Comparison of ENCODE assay signal across 8 mouse cellular contexts in the genomic region with DNA sequence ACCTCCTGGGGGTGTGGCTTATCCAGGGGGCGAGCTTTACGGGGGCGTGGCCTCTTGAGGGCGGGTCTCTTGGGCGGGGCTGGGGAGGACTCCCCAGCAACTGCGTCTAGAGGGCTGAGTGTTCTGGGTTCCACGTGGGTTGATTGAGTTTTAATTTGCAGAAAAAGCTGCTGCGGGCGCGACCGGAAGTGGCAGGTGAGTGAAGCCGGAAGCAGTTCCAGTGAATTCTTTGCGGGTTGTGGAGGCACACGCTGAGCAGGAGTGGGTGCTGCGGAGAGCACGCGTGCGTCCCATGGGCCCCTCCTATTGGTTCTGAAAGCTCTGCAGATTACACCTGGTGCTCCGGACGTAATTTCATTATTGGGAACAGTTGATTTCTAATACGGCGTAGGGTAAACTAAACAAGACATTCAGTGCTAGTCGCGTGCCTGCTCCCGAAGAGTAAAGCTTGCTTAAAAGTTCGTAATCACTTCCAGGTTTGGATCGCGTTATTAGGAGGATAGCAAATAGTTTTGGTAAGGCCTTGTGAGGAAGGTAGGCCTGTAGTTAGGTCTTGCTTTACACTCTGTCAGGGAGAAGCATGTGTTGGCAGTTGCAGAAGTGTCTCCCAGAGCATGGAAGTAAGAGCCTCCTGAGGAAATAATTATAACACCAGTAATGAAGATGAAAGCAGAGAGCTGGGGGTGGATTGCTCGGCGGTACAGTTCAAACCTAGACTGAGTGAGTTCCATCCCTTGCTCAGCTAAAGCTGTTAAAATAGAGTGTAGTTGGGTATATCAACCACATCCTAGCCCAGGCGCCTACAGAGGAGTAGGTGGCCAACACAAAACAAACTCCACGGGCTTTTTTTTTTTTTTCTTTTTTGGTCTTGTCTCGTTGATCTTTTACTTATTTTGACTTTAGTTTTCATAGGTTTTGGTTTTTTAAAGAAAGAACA. TPM values are rescaled to one million over a fixed set of nuclear protein-coding genes. Genes with fewer than 3 reads are reported as not detected.
A peak's percentile ranks its signal among the peaks of the same experiment; 100 is the strongest.
DNase-seq lines count a peak whose midpoint lies in the region; ATAC-seq and TF ChIP-seq lines count a peak whose summit lies in the region.

No protein-coding gene starts in this region.

- H3K27me3 ChIP-seq in G1E (ENCODE audit: insufficient read depth, low read length): no peaks in the 10 kb centered on the region
- peaks cover 8% of the 10 kb centered on the region for H3K27me3 ChIP-seq in forebrain, embryonic 13.5 days
- H3K27me3 ChIP-seq in liver, postnatal 0 days (ENCODE audit: insufficient read depth, low read length): no peaks in the 10 kb centered on the region
- H3K27me3 ChIP-seq in neural tube, embryonic 14.5 days (ENCODE audit: control insufficient read depth, insufficient read depth, low read length): no peaks in the 10 kb centered on the region
- H3K27me3 ChIP-seq in testis, adult 2 months (ENCODE audit: control insufficient read depth, insufficient read depth, low read length): no peaks in the 10 kb centered on the region

- TF ChIP-seq EP300 in liver, postnatal 0 days (IDR thresholded peaks at IDR 0.05; ENCODE audit: low read depth): no peak

- peak overlapping the region; percentile 72 for H3K4me3 ChIP-seq in G1E (ENCODE audit: low read depth, low read length)
- peak overlapping the region; percentile 48 for H3K4me3 ChIP-seq in forebrain, embryonic 13.5 days
- H3K4me3 ChIP-seq in liver, postnatal 0 days (ENCODE audit: low read depth, low read length): peak overlapping the region; percentile 63
- peak overlapping the region; percentile 40 for H3K4me3 ChIP-seq in neural tube, embryonic 14.5 days (ENCODE audit: low read depth, low read length)
- peak overlapping the region; percentile 91 for H3K4me3 ChIP-seq in testis, adult 2 months (ENCODE audit: control insufficient read depth, low read depth, low read length)

- peak; percentile 94 for DNase-seq in G1E (ENCODE audit: low spot score)
- DNase-seq in cerebellum, adult 11 months: peak; percentile 68
- peak; percentile 80 to 86 for DNase-seq in heart, postnatal 10 days
- peak; percentile 76 for DNase-seq in layer of hippocampus, adult 11-12 months (ENCODE audit: low spot score)
- peak; percentile 88 for DNase-seq in liver, postnatal 0 days

- peaks cover 10% of the 10 kb centered on the region for H3K9me3 ChIP-seq in G1E (replicated peaks)
- H3K9me3 ChIP-seq in forebrain, embryonic 13.5 days (replicated peaks): peaks cover 2% of the 10 kb centered on the region; the same call in 1 of the 2 replicates
- H3K9me3 ChIP-seq in liver, postnatal 0 days (ENCODE audit: low read length): 0 out of 2 replicates have a peak, but pooled peaks cover 5% of the 10 kb centered on the region
- peaks cover 3% of the 10 kb centered on the region; the same call in 1 of the 2 replicates for H3K9me3 ChIP-seq in neural tube, embryonic 14.5 days (ENCODE audit: control insufficient read depth, low read length)

- H3K27ac ChIP-seq in forebrain, embryonic 13.5 days: peak overlapping the region; percentile 44
- H3K27ac ChIP-seq in liver, postnatal 0 days (ENCODE audit: low read depth): peak overlapping the region; percentile 63
- peak overlapping the region; percentile 45 for H3K27ac ChIP-seq in neural tube, embryonic 14.5 days (ENCODE audit: low read depth, low read length)
- H3K27ac ChIP-seq in testis, adult 2 months (ENCODE audit: control insufficient read depth, insufficient read depth, low read depth, low read length): peak overlapping the region; percentile 84

- TF ChIP-seq CTCF in G1E (IDR thresholded peaks at IDR 0.05; ENCODE audit: low read depth, low read length): no peak
- no peak for TF ChIP-seq CTCF in liver, postnatal 0 days (IDR thresholded peaks at IDR 0.05; ENCODE audit: low read depth)
- TF ChIP-seq CTCF in testis, adult 2 months (IDR thresholded peaks at IDR 0.05; ENCODE audit: control insufficient read depth, insufficient read depth, insufficient replicate concordance, low read depth, low read length): no peak

- ATAC-seq in G1E (ENCODE audit: extremely low read depth, insufficient number of reproducible peaks, low FRiP score, poor library complexity, severe bottlenecking): peak; percentile 90
- ATAC-seq in forebrain, embryonic 13.5 days: peak; percentile 92
- ATAC-seq in liver, postnatal 0 days: peak; percentile 92
- peak; percentile 93 for ATAC-seq in neural tube, embryonic 14.5 days (ENCODE audit: low read depth)

- peaks cover 31% of the 10 kb centered on the region for H3K36me3 ChIP-seq in G1E (replicated peaks)
- peaks cover 27% of the 10 kb centered on the region for H3K36me3 ChIP-seq in forebrain, embryonic 13.5 days (ENCODE audit: poor library complexity, severe bottlenecking)
- peaks cover 14% of the 10 kb centered on the region for H3K36me3 ChIP-seq in liver, postnatal 0 days (replicated peaks; ENCODE audit: insufficient read depth, low read length)
- 0 out of 2 replicates have a peak, but pooled peaks cover 6% of the 10 kb centered on the region for H3K36me3 ChIP-seq in neural tube, embryonic 14.5 days (ENCODE audit: control insufficient read depth, insufficient read depth, low read length)
- no peaks in the 10 kb centered on the region for H3K36me3 ChIP-seq in testis, adult 2 months (ENCODE audit: control insufficient read depth, insufficient read depth, low read length)

- peak overlapping the region; percentile 65 for H3K4me2 ChIP-seq in forebrain, embryonic 13.5 days
- H3K4me2 ChIP-seq in liver, postnatal 0 days (ENCODE audit: low read depth, low read length): peak overlapping the region; percentile 79
- H3K4me2 ChIP-seq in neural tube, embryonic 14.5 days (ENCODE audit: low read depth, low read length): peak overlapping the region; percentile 68

- 7% methylated on average over 33 of the region's 33 CpGs for WGBS in forebrain, embryonic 13.5 days
- WGBS in liver, postnatal 0 days (ENCODE audit: insufficient replicate concordance): 3% methylated on average over 33 of the region's 33 CpGs
- 7% methylated on average over 33 of the region's 33 CpGs for WGBS in neural tube, embryonic 14.5 days

- H3K9ac ChIP-seq in forebrain, embryonic 13.5 days: peak overlapping the region; percentile 43
- peak overlapping the region; percentile 60 for H3K9ac ChIP-seq in liver, postnatal 0 days (replicated peaks)
- H3K9ac ChIP-seq in neural tube, embryonic 14.5 days (replicated peaks; ENCODE audit: low read depth, low read length): peak overlapping the region; percentile 48

- TF ChIP-seq POLR2A in testis, adult 2 months (IDR thresholded peaks at IDR 0.05; ENCODE audit: control insufficient read depth, low read depth, low read length): peak; percentile 59; the same call in 1 of the 2 replicates

- H3K4me1 ChIP-seq in G1E (ENCODE audit: insufficient read depth, low read depth, low read length): peaks cover 31% of the 10 kb centered on the region
- H3K4me1 ChIP-seq in forebrain, embryonic 13.5 days: peaks cover 11% of the 10 kb centered on the region
- peaks cover 12% of the 10 kb centered on the region for H3K4me1 ChIP-seq in liver, postnatal 0 days (ENCODE audit: insufficient read depth)
- 0 out of 2 replicates have a peak, but pooled peaks cover 3% of the 10 kb centered on the region for H3K4me1 ChIP-seq in neural tube, embryonic 14.5 days (ENCODE audit: control insufficient read depth, insufficient read depth, low read length)
- peaks cover 5% of the 10 kb centered on the region for H3K4me1 ChIP-seq in testis, adult 2 months (ENCODE audit: control insufficient read depth, insufficient read depth, low read length)

- intact Hi-C loops in heart, postnatal 10 days (cut with DNase I): no loop called here

RNA-seq across cellular contexts. Expression of gene Lipt1, which starts 0.9 kb away (rescaled TPM):
- total RNA-seq in G1E (2014; fragmentation: Nextera tagmentation) (16.9 and 20.0 TPM in 2 replicates), G1E (2017) (9.2 and 9.7 TPM in 2 replicates)
- polyA plus RNA-seq in G1E (2012): 0.88 and 1.1 TPM in 2 replicates
- 7.1 and 8.0 TPM in 2 replicates for polyA plus RNA-seq in forebrain, embryonic 13.5 days (2015; fragmentation: Nextera tagmentation; extraction: Ambion mirVana)
- 10 to 100 TPM in 1 of 2 experiments, 1 to 10 TPM in 1; 8.7 to 10.7 TPM for total RNA-seq in heart, postnatal 10 days (2021)
- 4.9 and 5.7 TPM in 2 replicates for polyA plus RNA-seq in liver, postnatal 0 days (2015; fragmentation: Nextera tagmentation; extraction: Ambion mirVana)
- polyA plus RNA-seq in neural tube, embryonic 14.5 days (2014; fragmentation: Nextera tagmentation; extraction: Ambion mirVana): 8.4 and 8.9 TPM in 2 replicates
- polyA plus RNA-seq in testis, adult 2 months (2012; rRNA removed): 2.8 and 3.3 TPM in 2 replicates

RNA-seq across cellular contexts. Expression of gene Tsga10, which starts 6.2 kb away (rescaled TPM):
- total RNA-seq in G1E (2014; fragmentation: Nextera tagmentation): 8.6 and 10.2 TPM in 2 replicates
- total RNA-seq in G1E (2017): 7.4 and 8.9 TPM in 2 replicates
- polyA plus RNA-seq in G1E (2012): 0.23 and 0.41 TPM in 2 replicates
- polyA plus RNA-seq in forebrain, embryonic 13.5 days (2015; fragmentation: Nextera tagmentation; extraction: Ambion mirVana): 18.9 and 21.3 TPM in 2 replicates
- 1 to 10 TPM; 3.6 to 3.7 TPM for total RNA-seq in heart, postnatal 10 days (2021)
- polyA plus RNA-seq in liver, postnatal 0 days (2015; fragmentation: Nextera tagmentation; extraction: Ambion mirVana): 1.0 and 1.1 TPM in 2 replicates
- 16.7 and 19.4 TPM in 2 replicates for polyA plus RNA-seq in neural tube, embryonic 14.5 days (2014; fragmentation: Nextera tagmentation; extraction: Ambion mirVana)
- 31.1 and 36.4 TPM in 2 replicates for polyA plus RNA-seq in testis, adult 2 months (2012; rRNA removed)

RNA-seq across cellular contexts. Expression of gene Mitd1, which starts 17.8 kb away (rescaled TPM):
- 51.3 and 68.6 TPM in 2 replicates for total RNA-seq in G1E (2014; fragmentation: Nextera tagmentation)
- 112 and 115 TPM in 2 replicates for total RNA-seq in G1E (2017)
- 5.5 and 8.6 TPM in 2 replicates for polyA plus RNA-seq in G1E (2012)
- polyA plus RNA-seq in forebrain, embryonic 13.5 days (2015; fragmentation: Nextera tagmentation; extraction: Ambion mirVana): 17.9 and 19.3 TPM in 2 replicates
- 1 to 10 TPM; 6.1 to 8.9 TPM for total RNA-seq in heart, postnatal 10 days (2021)
- polyA plus RNA-seq in liver, postnatal 0 days (2015; fragmentation: Nextera tagmentation; extraction: Ambion mirVana): 11.3 and 12.9 TPM in 2 replicates
- polyA plus RNA-seq in neural tube, embryonic 14.5 days (2014; fragmentation: Nextera tagmentation; extraction: Ambion mirVana): 12.3 and 17.3 TPM in 2 replicates
- 1.2 and 1.8 TPM in 2 replicates for polyA plus RNA-seq in testis, adult 2 months (2012; rRNA removed)

RNA-seq across cellular contexts. Expression of gene Mrpl30, which starts 17.9 kb away (rescaled TPM):
- 249 and 299 TPM in 2 replicates for total RNA-seq in G1E (2014; fragmentation: Nextera tagmentation)
- 412 and 469 TPM in 2 replicates for total RNA-seq in G1E (2017)
- 43.2 and 76.5 TPM in 2 replicates for polyA plus RNA-seq in G1E (2012)
- polyA plus RNA-seq in forebrain, embryonic 13.5 days (2015; fragmentation: Nextera tagmentation; extraction: Ambion mirVana): 249 and 253 TPM in 2 replicates
- 100 to 1,000 TPM; 300 to 315 TPM for total RNA-seq in heart, postnatal 10 days (2021)
- polyA plus RNA-seq in liver, postnatal 0 days (2015; fragmentation: Nextera tagmentation; extraction: Ambion mirVana): 180 and 185 TPM in 2 replicates
- 286 and 291 TPM in 2 replicates for polyA plus RNA-seq in neural tube, embryonic 14.5 days (2014; fragmentation: Nextera tagmentation; extraction: Ambion mirVana)
- polyA plus RNA-seq in testis, adult 2 months (2012; rRNA removed): 64.9 and 71.3 TPM in 2 replicates

RNA-seq across cellular contexts. Expression of gene Lyg2, which starts 43.9 kb away (rescaled TPM):
- total RNA-seq in G1E (2014; fragmentation: Nextera tagmentation) (not detected in 2 replicates), G1E (2017) (0.05 and 0.06 TPM in 2 replicates)
- polyA plus RNA-seq in G1E (2012): not detected in 2 replicates
- polyA plus RNA-seq in forebrain, embryonic 13.5 days (2015; fragmentation: Nextera tagmentation; extraction: Ambion mirVana): not detected in 2 replicates
- not detected for total RNA-seq in heart, postnatal 10 days (2021)
- not detected in 2 replicates for polyA plus RNA-seq in liver, postnatal 0 days (2015; fragmentation: Nextera tagmentation; extraction: Ambion mirVana)
- polyA plus RNA-seq in neural tube, embryonic 14.5 days (2014; fragmentation: Nextera tagmentation; extraction: Ambion mirVana): not detected in 2 replicates
- not detected in 2 replicates for polyA plus RNA-seq in testis, adult 2 months (2012; rRNA removed)

Comparison
In these comparisons a context has a peak if more than half of its experiments do, and no peak if none do; other contexts are left out.
1. Peak in every context shown above with its lines: DNase-seq, ATAC-seq, H3K4me3 ChIP-seq and H3K27ac ChIP-seq.
2. H3K4me3 ChIP-seq: peak in every context shown above with its lines; median percentile 91 in testis, adult 2 months; 72 in G1E; 63 in liver, postnatal 0 days; 48 in forebrain, embryonic 13.5 days; 40 in neural tube, embryonic 14.5 days.